In the genomic region with DNA sequence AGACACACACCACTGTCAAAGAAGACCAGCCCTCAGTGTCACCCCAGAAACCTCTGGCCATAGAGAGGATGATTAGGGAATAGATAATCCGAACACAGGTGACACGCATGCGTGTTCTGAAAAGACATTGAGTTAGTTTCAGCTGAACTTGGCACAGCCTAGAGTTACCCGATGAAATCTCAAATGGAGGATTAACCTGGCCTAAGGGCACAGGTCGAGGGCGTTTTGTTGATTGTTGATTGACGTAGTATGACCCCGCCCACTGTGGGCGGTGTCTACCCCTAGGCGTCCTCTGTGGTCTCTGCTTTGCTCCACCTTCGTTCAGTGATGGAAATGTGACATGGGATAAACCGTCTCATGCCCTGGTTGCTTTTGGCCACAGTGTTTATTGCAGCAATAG, we compare ENCODE assay signal across 9 mouse cellular contexts. TPM values are rescaled to one million over a fixed set of nuclear protein-coding genes. Genes with fewer than 3 reads are reported as not detected.
DNase-seq lines count a peak whose midpoint lies in the region; ATAC-seq lines count a peak whose summit lies in the region.
"Had no signal": no experiment of that assay in that cellular context is flagged by ENCODE, and none has a peak within 500 bp of the region (broad histone marks: within the 10 kb centered on the region; RNA-seq: fewer than 3 reads in every experiment).

No protein-coding gene starts in this region.

- no peak for ATAC-seq in hindbrain, embryonic 15.5 days (ENCODE audit: low FRiP score, low read depth)

- peak overlapping the region; percentile 25; the same call in 1 of the 2 replicates for H3K9ac ChIP-seq in hindbrain, embryonic 15.5 days

- peak; percentile 22 for DNase-seq in kidney, adult 9 months
- no peak for DNase-seq in kidney, postnatal 4 days
- peak; percentile 25 for DNase-seq in c-Kit-positive CD71-positive TER-119-negative erythroid progenitor cells, embryonic 14.5 days (ENCODE audit: low read depth)
- no peak for DNase-seq in midbrain, embryonic 10.5 days (ENCODE audit: low spot score)
- DNase-seq in ovary, postnatal 14 days (ENCODE audit: low spot score) = no peak
- DNase-seq in adrenal gland, postnatal 25 days = no peak
- DNase-seq in right cerebral cortex, adult 18-20 months = no peak

- 0 out of 2 replicates have a peak overlapping the region, but pooled peaks have one; percentile 48 for H3K27ac ChIP-seq in hindbrain, embryonic 15.5 days (replicated peaks)
- H3K27ac ChIP-seq in midbrain, embryonic 10.5 days (replicated peaks) = 0 out of 2 replicates have a peak overlapping the region, but pooled peaks have one; percentile 23

- WGBS in hindbrain, embryonic 15.5 days = 15% methylated on average over 12 of the region's 12 CpGs
- WGBS in midbrain, embryonic 10.5 days = 13% methylated on average over 12 of the region's 12 CpGs

- no peaks in the 10 kb centered on the region for H3K9me3 ChIP-seq in hindbrain, embryonic 15.5 days
- no peaks in the 10 kb centered on the region for H3K9me3 ChIP-seq in midbrain, embryonic 10.5 days (replicated peaks)
- H3K9me3 ChIP-seq: megakaryocyte, embryonic 14.5 days had no signal

- peak overlapping the region; percentile 52 for H3K4me2 ChIP-seq in hindbrain, embryonic 15.5 days

- peak overlapping the region; percentile 17; the same call in 1 of the 2 replicates for H3K4me3 ChIP-seq in hindbrain, embryonic 15.5 days
- peak overlapping the region; percentile 23; the same call in 1 of the 2 replicates for H3K4me3 ChIP-seq in midbrain, embryonic 10.5 days

- no peaks in the 10 kb centered on the region for H3K27me3 ChIP-seq in hindbrain, embryonic 15.5 days
- H3K27me3 ChIP-seq in midbrain, embryonic 10.5 days (ENCODE audit: low read depth, poor library complexity, severe bottlenecking) = peaks cover 43% of the 10 kb centered on the region

- no peaks in the 10 kb centered on the region for H3K36me3 ChIP-seq in hindbrain, embryonic 15.5 days
- no peaks in the 10 kb centered on the region for H3K36me3 ChIP-seq in midbrain, embryonic 10.5 days

- peaks cover 29% of the 10 kb centered on the region for H3K4me1 ChIP-seq in hindbrain, embryonic 15.5 days (replicated peaks)
- H3K4me1 ChIP-seq in midbrain, embryonic 10.5 days = peaks cover 41% of the 10 kb centered on the region

RNA-seq across cellular contexts. Expression of gene Enpp7, which starts 12.1 kb away (rescaled TPM):
- not detected in 2 replicates for polyA plus RNA-seq in hindbrain, embryonic 15.5 days (2015; fragmentation: Nextera tagmentation; extraction: Ambion mirVana)
- polyA plus RNA-seq in midbrain, embryonic 10.5 days (2016; fragmentation: Nextera tagmentation; extraction: Ambion mirVana) = not detected in 2 replicates
- total RNA-seq in adrenal gland, postnatal 25 days (2021) = not detected in 2 replicates

RNA-seq across cellular contexts. Expression of gene Cbx2, which starts 46.8 kb away (rescaled TPM):
- 15.3 and 17.1 TPM in 2 replicates for polyA plus RNA-seq in hindbrain, embryonic 15.5 days (2015; fragmentation: Nextera tagmentation; extraction: Ambion mirVana)
- polyA plus RNA-seq in midbrain, embryonic 10.5 days (2016; fragmentation: Nextera tagmentation; extraction: Ambion mirVana) = 108 and 110 TPM in 2 replicates
- total RNA-seq in adrenal gland, postnatal 25 days (2021) = 8.9 and 9.8 TPM in 2 replicates

Comparison
In these comparisons a context has a peak if more than half of its experiments do, and no peak if none do; other contexts are left out.
1. DNase-seq: peak in kidney, adult 9 months (single experiment) and c-Kit-positive CD71-positive TER-119-negative erythroid progenitor cells, embryonic 14.5 days (single experiment); none in kidney, postnatal 4 days (0 of 2), midbrain, embryonic 10.5 days (single experiment), ovary, postnatal 14 days (single experiment), adrenal gland, postnatal 25 days (single experiment) and right cerebral cortex, adult 18-20 months (single experiment).